Mouse (Mus musculus) layer of hippocampus, postnatal 10 days (tissue): ENCODE data around the gene 2210016L21Rik. TPM values are rescaled to one million over a fixed set of nuclear protein-coding genes. Genes with fewer than 3 reads are reported as not detected.

Source experiments
- DNase-seq, 2 experiments: peaks; one replicate each; pipeline ENCODE4 v3.0.0; 2021; ENCODE audit warnings: low spot score in 2 of 2
- total RNA-seq, 2 experiments: library from RNA; stranded (reverse); gene quantifications; 2 replicates each; pipeline ENCODE4 v1.2.3; 2021

The 2210016L21Rik gene
- total RNA-seq, 2 experiments from 2014 or later: 181 to 193 TPM

- DNase-seq: no peak
These were observed 35.0 kb downstream of the 2210016L21Rik start for GRCm38 (mm10) chr5:114976935-114977334.

DNA sequence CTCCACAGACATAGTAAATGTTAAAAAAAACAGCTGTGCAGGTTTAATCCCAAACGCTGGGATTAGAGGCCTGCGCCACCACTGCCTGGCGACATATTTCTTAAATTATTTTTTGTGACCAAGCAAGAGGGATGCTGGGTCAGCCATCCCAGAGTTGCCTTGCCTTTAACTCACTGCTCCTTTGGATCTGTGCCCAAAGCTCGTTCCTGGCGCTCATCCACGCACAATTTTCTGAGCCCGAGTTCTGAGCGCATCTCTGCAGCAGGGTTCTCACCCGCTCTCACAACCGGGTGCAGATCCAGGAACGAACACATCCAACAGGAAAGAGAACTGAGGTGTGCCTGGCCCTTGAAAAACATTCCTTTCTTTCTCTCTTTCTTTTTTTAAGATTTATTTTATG is 36.5 kb downstream of the 2210016L21Rik start:
- DNase-seq: peak; percentile 22 to 36

- DNase-seq: peak; percentile 11 to 26
These were observed 36.9 kb downstream of the 2210016L21Rik start for GRCm38 (mm10) chr5:114978888-114979249.

DNA sequence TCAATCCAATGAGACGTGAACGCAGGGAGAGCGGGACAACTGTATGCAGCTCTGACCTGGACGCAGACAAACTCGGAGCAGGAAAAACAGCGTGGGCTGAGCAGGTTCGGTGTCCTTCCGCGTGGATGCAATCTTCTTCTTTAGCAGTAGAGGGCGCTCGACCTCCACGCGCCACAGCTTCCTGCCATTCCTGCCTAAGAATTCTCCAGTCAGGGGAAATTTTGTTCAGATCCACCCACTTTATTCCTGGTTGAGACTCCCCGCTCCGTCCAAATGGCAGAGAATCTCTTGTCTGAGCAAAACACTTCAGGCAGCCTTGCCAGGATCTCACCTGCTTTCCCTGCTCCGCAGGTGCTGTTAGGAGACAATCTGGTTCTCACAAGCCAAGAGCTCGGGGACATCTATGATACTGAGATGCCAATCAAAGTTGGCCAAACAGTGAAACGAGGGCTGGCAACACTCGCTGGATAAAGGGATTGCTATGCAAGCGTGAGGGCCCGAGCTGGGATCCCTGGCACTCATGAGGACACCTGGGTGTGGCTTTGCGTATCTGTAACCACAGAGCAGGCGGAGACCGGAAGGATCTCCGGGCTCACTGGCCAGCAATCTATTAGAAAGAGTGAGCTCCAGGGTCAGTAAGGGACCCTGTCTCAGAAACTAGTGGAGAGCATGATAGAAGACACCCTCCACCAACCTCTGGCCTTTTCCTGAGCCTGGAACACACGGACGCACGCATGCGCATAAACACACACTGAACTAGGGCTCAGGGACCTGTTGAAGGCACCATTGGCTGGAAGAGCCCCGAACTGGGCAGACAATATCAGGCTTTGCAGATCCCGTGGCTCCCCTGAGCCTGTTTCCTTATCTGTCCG is 37.5 kb downstream of the 2210016L21Rik start:
- DNase-seq: peak; percentile 80 to 83

DNA sequence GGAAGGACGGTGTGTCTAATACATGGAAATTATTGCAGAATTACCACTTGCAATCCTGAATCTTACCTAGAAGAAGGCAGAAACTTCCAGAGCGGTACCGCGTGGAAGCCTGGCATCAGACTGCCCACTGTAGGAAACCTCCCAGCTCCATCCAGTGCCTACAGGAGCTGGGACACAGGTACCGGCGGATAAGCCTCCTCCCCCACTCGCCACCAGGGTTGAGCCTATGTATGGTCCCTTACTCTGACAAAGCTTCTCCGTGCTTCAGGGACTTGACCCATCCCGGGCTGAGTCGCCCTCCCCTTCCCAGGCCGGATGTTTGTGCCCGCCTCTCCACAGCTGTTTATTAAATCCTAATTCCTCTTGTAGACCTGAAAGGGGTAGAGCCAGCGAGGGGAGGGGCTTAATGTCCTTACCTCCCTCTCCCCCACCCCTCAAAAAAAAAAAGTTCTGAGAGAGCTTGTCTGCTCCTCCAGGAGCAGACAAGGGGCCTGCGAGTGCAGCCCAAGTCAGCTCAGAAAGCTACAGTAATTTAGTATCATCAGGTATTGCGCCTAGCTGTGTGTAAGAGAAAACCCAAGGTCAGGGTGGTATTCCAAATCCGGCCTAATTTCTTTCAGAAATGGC is 38.3 kb downstream of the 2210016L21Rik start:
- no peak for DNase-seq

GRCm38 (mm10) chr5:114982001-114982400 is 40.0 kb downstream of the 2210016L21Rik start:
- DNase-seq: no peak

- no peak for DNase-seq
These were observed 43.1 kb downstream of the 2210016L21Rik start for GRCm38 (mm10) chr5:114985074-114985473.

DNA sequence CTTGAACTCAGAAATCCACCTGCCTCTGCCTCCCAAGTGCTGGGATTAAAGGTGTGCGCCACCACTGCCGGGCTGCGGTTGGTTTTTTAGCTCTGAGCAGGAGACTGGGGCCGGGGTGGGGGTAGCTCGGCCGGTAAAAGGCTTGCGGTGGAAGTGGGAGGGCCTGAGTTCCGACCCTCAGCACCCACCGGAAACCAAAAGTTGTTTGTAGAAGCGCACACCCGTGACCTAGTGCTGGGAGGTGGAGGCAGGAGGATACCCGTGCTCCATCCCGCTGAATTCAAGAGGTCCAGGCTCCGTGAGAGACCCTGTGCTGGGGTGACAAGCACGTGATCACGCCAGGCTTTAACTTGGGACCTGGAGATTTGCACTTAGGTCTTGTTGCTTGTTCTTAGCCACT is 54.5 kb downstream of the 2210016L21Rik start:
- no peak for DNase-seq

- no peak for DNase-seq
These were observed 55.4 kb downstream of the 2210016L21Rik start for GRCm38 (mm10) chr5:114997327-114997726.

Other genes with a start within 250 kb of the 2210016L21Rik start
- gene Tchp, start 234.4 kb upstream of the 2210016L21Rik start, total RNA-seq: 10 to 100 TPM; 14.1 to 15.8 TPM
- 10 to 100 TPM; 40.2 to 45.1 TPM for gene Ankrd13a, start 167.5 kb upstream of the 2210016L21Rik start, total RNA-seq
- 10 to 100 TPM; 42.4 to 44.8 TPM for gene Git2, start 166.6 kb upstream of the 2210016L21Rik start, total RNA-seq
- 100 to 1,000 TPM; 154 to 155 TPM for gene 1500011B03Rik, start 118.7 kb upstream of the 2210016L21Rik start, total RNA-seq
- not detected for gene 4930519G04Rik, start 88.5 kb upstream of the 2210016L21Rik start, total RNA-seq
- 1 to 10 TPM; 1.2 to 1.6 TPM for gene Gm9936, start 83.5 kb upstream of the 2210016L21Rik start, total RNA-seq
- gene Oasl2, start 45.2 kb upstream of the 2210016L21Rik start, total RNA-seq: 1 to 10 TPM in 1 of 2 experiments, under 1 TPM in 1; 0.91 to 1.1 TPM
- under 1 TPM in 1 of 2 experiments, not detected in 1; 0.56 TPM for gene Oasl1, start 18.9 kb upstream of the 2210016L21Rik start, total RNA-seq
- not detected for gene Hnf1a, start 28.9 kb downstream of the 2210016L21Rik start, total RNA-seq
- 100 to 1,000 TPM in 1 of 2 experiments, 10 to 100 TPM in 1; 97.4 to 104 TPM for gene Sppl3, start 69.0 kb downstream of the 2210016L21Rik start, total RNA-seq
- not detected for gene Gm10401, start 156.1 kb downstream of the 2210016L21Rik start, total RNA-seq
- gene Acads, start 177.2 kb downstream of the 2210016L21Rik start, total RNA-seq: 1 to 10 TPM; 6.8 to 9.9 TPM
- gene Unc119b, start 192.8 kb downstream of the 2210016L21Rik start, total RNA-seq: 10 to 100 TPM; 26.7 to 29.8 TPM
- 10 to 100 TPM; 75.1 to 78.2 TPM for gene Mlec, start 216.0 kb downstream of the 2210016L21Rik start, total RNA-seq